Mouse (Mus musculus): ENCODE results near the gene Rasgef1b. TPM values are rescaled to one million over a fixed set of nuclear protein-coding genes. Genes with fewer than 3 reads are reported as not detected.

The Rasgef1b gene
- polyA plus RNA-seq, 1 experiment from 2014 or later = 13.3 TPM

GRCm38 (mm10) chr5:99457291-99457690, 271.6 kb downstream of the Rasgef1b start:
- DNase-seq (ENCODE audit: low spot score) (no peak), ATAC-seq (replicated peaks; ENCODE audit: low FRiP score) (no peak)
- Histone ChIP-seq H3K27me3 (replicated peaks; ENCODE audit: control insufficient read depth, insufficient read depth, low read length) (no peaks in the 10 kb centered on the region), H3K9me3 (ENCODE audit: control insufficient read depth, low read length) (no peaks in the 10 kb centered on the region), H3K4me2 (no peak overlapping the region), H3K9ac (ENCODE audit: low read depth, low read length) (no peak overlapping the region), H3K36me3 (ENCODE audit: control insufficient read depth, insufficient read depth, low read length) (no peaks in the 10 kb centered on the region), H3K27ac (ENCODE audit: low read depth, low read length) (no peak overlapping the region), H3K4me1 (replicated peaks; ENCODE audit: control insufficient read depth, insufficient read depth, low read length) (no peaks in the 10 kb centered on the region), H3K4me3 (ENCODE audit: low read depth, low read length) (no peak overlapping the region)
- WGBS = 92% methylated on average over 3 of the region's 3 CpGs

DNA sequence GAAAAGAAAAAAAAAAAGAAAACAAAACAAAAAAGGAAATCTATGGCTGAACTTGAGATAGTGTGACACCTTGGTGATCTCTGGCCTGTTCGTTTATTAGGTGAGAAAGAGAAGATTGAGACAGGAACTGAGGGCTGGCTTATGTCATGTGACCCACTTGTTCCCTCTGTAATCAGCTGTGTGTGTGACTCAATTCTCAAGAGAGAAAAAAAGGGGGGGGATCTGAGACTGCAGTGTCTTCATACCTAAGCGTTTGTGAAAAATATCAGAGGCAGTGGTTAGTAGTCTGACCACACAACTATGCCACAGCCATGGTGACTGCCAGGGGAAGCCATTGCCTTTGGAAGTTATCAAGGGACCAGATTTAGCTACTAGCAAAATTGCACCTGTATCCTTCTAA, 276.9 kb downstream of the Rasgef1b start:
- DNase-seq (ENCODE audit: low spot score) (no peak), ATAC-seq (replicated peaks; ENCODE audit: low FRiP score) (no peak)
- Histone ChIP-seq H3K9ac (ENCODE audit: low read depth, low read length) (no peak overlapping the region), H3K27ac (ENCODE audit: low read depth, low read length) (no peak overlapping the region), H3K36me3 (ENCODE audit: control insufficient read depth, insufficient read depth, low read length) (no peaks in the 10 kb centered on the region), H3K9me3 (ENCODE audit: control insufficient read depth, low read length) (no peaks in the 10 kb centered on the region), H3K4me1 (replicated peaks; ENCODE audit: control insufficient read depth, insufficient read depth, low read length) (no peaks in the 10 kb centered on the region), H3K4me2 (no peak overlapping the region), H3K4me3 (ENCODE audit: low read depth, low read length) (no peak overlapping the region), H3K27me3 (replicated peaks; ENCODE audit: control insufficient read depth, insufficient read depth, low read length) (no peaks in the 10 kb centered on the region)
- 42% methylated on average over 2 of the region's 2 CpGs for WGBS

DNA sequence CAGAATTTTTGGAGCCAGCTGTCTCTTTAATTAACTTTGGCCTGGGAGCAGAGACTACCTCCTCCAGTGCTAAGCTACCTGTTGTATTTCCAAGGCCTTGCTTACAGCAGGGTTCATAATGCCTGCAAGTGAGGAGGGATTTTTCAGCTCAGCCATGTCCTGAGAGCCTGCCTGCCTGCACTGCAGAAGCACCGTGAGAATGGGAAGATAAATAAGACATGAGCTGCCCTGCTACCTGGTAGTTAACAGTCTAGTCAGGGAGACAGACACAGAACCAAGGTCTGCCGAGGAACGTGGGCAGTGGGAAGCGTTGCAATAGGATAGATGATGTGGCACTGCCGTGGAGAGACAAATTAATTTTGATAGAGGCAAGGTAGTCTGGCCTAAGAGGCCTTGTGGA, 277.4 kb downstream of the Rasgef1b start:
- H3K9me3 ChIP-seq (ENCODE audit: control insufficient read depth, low read length) = no peaks in the 10 kb centered on the region
- no peaks in the 10 kb centered on the region for H3K27me3 ChIP-seq (replicated peaks; ENCODE audit: control insufficient read depth, insufficient read depth, low read length)
- H3K4me1 ChIP-seq (replicated peaks; ENCODE audit: control insufficient read depth, insufficient read depth, low read length) = no peaks in the 10 kb centered on the region
- 59% methylated on average over 5 of the region's 5 CpGs for WGBS
- no peak overlapping the region for H3K27ac ChIP-seq (ENCODE audit: low read depth, low read length)
- ATAC-seq (replicated peaks; ENCODE audit: low FRiP score) (no peak), DNase-seq (ENCODE audit: low spot score) (no peak)
- no peak overlapping the region for H3K9ac ChIP-seq (ENCODE audit: low read depth, low read length)
- H3K4me2 ChIP-seq = no peak overlapping the region
- no peaks in the 10 kb centered on the region for H3K36me3 ChIP-seq (ENCODE audit: control insufficient read depth, insufficient read depth, low read length)
- H3K4me3 ChIP-seq (ENCODE audit: low read depth, low read length) = no peak overlapping the region

- no peaks in the 10 kb centered on the region for H3K9me3 ChIP-seq (ENCODE audit: control insufficient read depth, low read length)
- no peak overlapping the region for H3K4me2 ChIP-seq
- 65% methylated on average over 4 of the region's 4 CpGs for WGBS
- H3K27ac ChIP-seq (ENCODE audit: low read depth, low read length) = no peak overlapping the region
- DNase-seq (ENCODE audit: low spot score) (no peak), ATAC-seq (replicated peaks; ENCODE audit: low FRiP score) (no peak)
- H3K4me1 ChIP-seq (replicated peaks; ENCODE audit: control insufficient read depth, insufficient read depth, low read length) = no peaks in the 10 kb centered on the region
- no peak overlapping the region for H3K9ac ChIP-seq (ENCODE audit: low read depth, low read length)
- H3K27me3 ChIP-seq (replicated peaks; ENCODE audit: control insufficient read depth, insufficient read depth, low read length) = no peaks in the 10 kb centered on the region
- no peaks in the 10 kb centered on the region for H3K36me3 ChIP-seq (ENCODE audit: control insufficient read depth, insufficient read depth, low read length)
- no peak overlapping the region for H3K4me3 ChIP-seq (ENCODE audit: low read depth, low read length)
Observed at GRCm38 (mm10) chr5:99450994-99451393, 277.9 kb downstream of the Rasgef1b start.

GRCm38 (mm10) chr5:99450463-99450862, 278.4 kb downstream of the Rasgef1b start:
- H3K4me2 ChIP-seq = no peak overlapping the region
- DNase-seq (ENCODE audit: low spot score) (no peak), ATAC-seq (replicated peaks; ENCODE audit: low FRiP score) (no peak)
- no peak overlapping the region for H3K27ac ChIP-seq (ENCODE audit: low read depth, low read length)
- H3K27me3 ChIP-seq (replicated peaks; ENCODE audit: control insufficient read depth, insufficient read depth, low read length) = no peaks in the 10 kb centered on the region
- no peaks in the 10 kb centered on the region for H3K36me3 ChIP-seq (ENCODE audit: control insufficient read depth, insufficient read depth, low read length)
- no peaks in the 10 kb centered on the region for H3K9me3 ChIP-seq (ENCODE audit: control insufficient read depth, low read length)
- no peak overlapping the region for H3K4me3 ChIP-seq (ENCODE audit: low read depth, low read length)
- WGBS = 79% methylated on average over 3 of the region's 3 CpGs
- no peaks in the 10 kb centered on the region for H3K4me1 ChIP-seq (replicated peaks; ENCODE audit: control insufficient read depth, insufficient read depth, low read length)
- H3K9ac ChIP-seq (ENCODE audit: low read depth, low read length) = no peak overlapping the region

- ATAC-seq (replicated peaks; ENCODE audit: low FRiP score) = no peak
Observed at GRCm38 (mm10) chr5:99447481-99447880, 281.4 kb downstream of the Rasgef1b start.

GRCm38 (mm10) chr5:99445242-99445641, 283.6 kb downstream of the Rasgef1b start:
- Histone ChIP-seq H3K4me1 (replicated peaks; ENCODE audit: control insufficient read depth, insufficient read depth, low read length) (no peaks in the 10 kb centered on the region), H3K27me3 (replicated peaks; ENCODE audit: control insufficient read depth, insufficient read depth, low read length) (no peaks in the 10 kb centered on the region), H3K27ac (ENCODE audit: low read depth, low read length) (no peak overlapping the region), H3K9ac (ENCODE audit: low read depth, low read length) (no peak overlapping the region), H3K4me2 (no peak overlapping the region), H3K9me3 (ENCODE audit: control insufficient read depth, low read length) (no peaks in the 10 kb centered on the region), H3K36me3 (ENCODE audit: control insufficient read depth, insufficient read depth, low read length) (no peaks in the 10 kb centered on the region), H3K4me3 (ENCODE audit: low read depth, low read length) (no peak overlapping the region)
- WGBS = 75% methylated on average over 5 of the region's 5 CpGs
- DNase-seq (ENCODE audit: low spot score) (no peak), ATAC-seq (replicated peaks; ENCODE audit: low FRiP score) (no peak)

More at GRCm38 (mm10) chr5:99447481-99447880, 281.4 kb downstream of the Rasgef1b start:
- WGBS = 87% methylated on average over 6 of the region's 6 CpGs
- no peak overlapping the region for H3K27ac ChIP-seq (ENCODE audit: low read depth, low read length)
- H3K36me3 ChIP-seq (ENCODE audit: control insufficient read depth, insufficient read depth, low read length) = no peaks in the 10 kb centered on the region
- H3K4me2 ChIP-seq = no peak overlapping the region
- no peak for DNase-seq (ENCODE audit: low spot score)
- no peak overlapping the region for H3K4me3 ChIP-seq (ENCODE audit: low read depth, low read length)
- no peaks in the 10 kb centered on the region for H3K27me3 ChIP-seq (replicated peaks; ENCODE audit: control insufficient read depth, insufficient read depth, low read length)
- H3K9me3 ChIP-seq (ENCODE audit: control insufficient read depth, low read length) = no peaks in the 10 kb centered on the region
- H3K9ac ChIP-seq (ENCODE audit: low read depth, low read length) = no peak overlapping the region
- no peaks in the 10 kb centered on the region for H3K4me1 ChIP-seq (replicated peaks; ENCODE audit: control insufficient read depth, insufficient read depth, low read length)

- WGBS = 75% methylated on average over 7 of the region's 7 CpGs
- H3K4me2 ChIP-seq = no peak overlapping the region
- H3K4me3 ChIP-seq (ENCODE audit: low read depth, low read length) = no peak overlapping the region
- H3K27ac ChIP-seq (ENCODE audit: low read depth, low read length) = no peak overlapping the region
- no peaks in the 10 kb centered on the region for H3K9me3 ChIP-seq (ENCODE audit: control insufficient read depth, low read length)
- DNase-seq (ENCODE audit: low spot score) (no peak), ATAC-seq (replicated peaks; ENCODE audit: low FRiP score) (no peak)
- H3K27me3 ChIP-seq (replicated peaks; ENCODE audit: control insufficient read depth, insufficient read depth, low read length) = no peaks in the 10 kb centered on the region
- H3K9ac ChIP-seq (ENCODE audit: low read depth, low read length) = no peak overlapping the region
- no peaks in the 10 kb centered on the region for H3K36me3 ChIP-seq (ENCODE audit: control insufficient read depth, insufficient read depth, low read length)
- H3K4me1 ChIP-seq (replicated peaks; ENCODE audit: control insufficient read depth, insufficient read depth, low read length) = no peaks in the 10 kb centered on the region
Observed at GRCm38 (mm10) chr5:99444777-99445176, 284.1 kb downstream of the Rasgef1b start.

DNA sequence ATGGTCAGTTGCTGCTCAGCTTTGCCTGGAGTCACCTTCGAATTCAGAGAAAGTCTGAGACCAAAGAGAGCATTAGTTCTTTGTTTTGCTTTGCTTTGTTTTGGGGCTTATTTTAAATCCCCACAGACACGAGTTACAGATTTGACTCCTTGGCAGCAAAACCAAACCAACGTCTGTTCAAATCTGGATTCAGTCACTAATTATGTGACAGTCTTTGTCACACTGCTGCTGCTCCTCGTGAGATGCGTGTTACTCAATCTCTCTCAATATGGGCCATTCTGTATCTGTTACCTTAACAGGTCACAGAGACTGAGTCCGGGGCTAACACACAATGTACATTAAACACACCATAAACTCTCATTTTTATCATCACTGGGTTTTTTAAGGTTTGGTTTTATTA, 288.8 kb downstream of the Rasgef1b start:
- 81% methylated on average over 6 of the region's 6 CpGs for WGBS
- ATAC-seq (replicated peaks; ENCODE audit: low FRiP score) = no peak
- Histone ChIP-seq H3K4me2 (no peak overlapping the region), H3K4me3 (ENCODE audit: low read depth, low read length) (no peak overlapping the region), H3K36me3 (ENCODE audit: control insufficient read depth, insufficient read depth, low read length) (no peaks in the 10 kb centered on the region), H3K27me3 (replicated peaks; ENCODE audit: control insufficient read depth, insufficient read depth, low read length) (no peaks in the 10 kb centered on the region), H3K27ac (ENCODE audit: low read depth, low read length) (no peak overlapping the region), H3K4me1 (replicated peaks; ENCODE audit: control insufficient read depth, insufficient read depth, low read length) (no peaks in the 10 kb centered on the region), H3K9ac (ENCODE audit: low read depth, low read length) (no peak overlapping the region), H3K9me3 (ENCODE audit: control insufficient read depth, low read length) (no peaks in the 10 kb centered on the region)
- DNase-seq (ENCODE audit: low spot score) = no peak

Measured in liver, embryonic 11.5 days (tissue).